Mouse (Mus musculus) liver, embryonic 15.5 days (tissue): ENCODE results near the gene Gm960. TPM values are rescaled to one million over a fixed set of nuclear protein-coding genes. Genes with fewer than 3 reads are reported as not detected.

Experiments used
- ATAC-seq: fragments of 200-750 bp; cut with Nextera tagmentation; 2 replicates; pipeline ENCODE4 v1.8.0; 2017; ENCODE audit warnings: moderate number of reproducible peaks, mild to moderate bottlenecking, moderate library complexity; ENCODE audit not compliant: insufficient read depth
- H3K27ac ChIP-seq: fragments of 300-500 bp; sonication (generic); replicated peaks from 2 replicates; pipeline ENCODE4 v1.5.1; 2015; ENCODE audit warnings: mild to moderate bottlenecking, inconsistent platforms
- H3K27me3 ChIP-seq: fragments of 300-500 bp; sonication (generic); 2 replicates; pipeline ENCODE4 v1.6.1; 2015; ENCODE audit warnings: mild to moderate bottlenecking, inconsistent platforms
- H3K36me3 ChIP-seq: fragments of 300-500 bp; sonication (generic); replicated peaks from 2 replicates; pipeline ENCODE4 v1.6.1; 2015; ENCODE audit warnings: moderate library complexity, mild to moderate bottlenecking, inconsistent platforms
- H3K4me1 ChIP-seq: fragments of 300-500 bp; sonication (generic); replicated peaks from 2 replicates; pipeline ENCODE4 v1.6.1; 2015; ENCODE audit warnings: inconsistent platforms
- H3K4me2 ChIP-seq: fragments of 300-500 bp; sonication (generic); 2 replicates; pipeline ENCODE4 v1.6.1; 2015; ENCODE audit warnings: moderate library complexity, mild to moderate bottlenecking, inconsistent platforms
- H3K4me3 ChIP-seq: fragments of 300-500 bp; sonication (generic); replicated peaks from 2 replicates; pipeline ENCODE4 v1.5.1; 2015; ENCODE audit warnings: mild to moderate bottlenecking, inconsistent platforms
- H3K9ac ChIP-seq: fragments of 300-500 bp; sonication (generic); 2 replicates; pipeline ENCODE4 v1.6.1; 2015; ENCODE audit warnings: moderate library complexity, mild to moderate bottlenecking, inconsistent platforms
- H3K9me3 ChIP-seq: fragments of 300-500 bp; sonication (generic); replicated peaks from 2 replicates; pipeline ENCODE4 v1.6.1; 2016; ENCODE audit warnings: inconsistent platforms
- WGBS: fragments of 180-500 bp; shearing (Covaris S2); methylation state at CpG from one replicate; pipeline ENCODE4 v1.1.7; 2015; ENCODE audit warnings: mixed read lengths; ENCODE audit not compliant: insufficient replicate concordance; 5-methylcytosine and 5-hydroxymethylcytosine counted together
- polyA plus RNA-seq: library from polyadenylated mRNA; unstranded; fragments of >200 nt; fragmentation: Nextera tagmentation; extraction: Ambion mirVana; gene quantifications from 2 replicates; pipeline ENCODE4 v1.2.1, GENCODE M21; 2015

The Gm960 gene
- polyA plus RNA-seq, 1 experiment from 2014 or later = 0.40 TPM

DNA sequence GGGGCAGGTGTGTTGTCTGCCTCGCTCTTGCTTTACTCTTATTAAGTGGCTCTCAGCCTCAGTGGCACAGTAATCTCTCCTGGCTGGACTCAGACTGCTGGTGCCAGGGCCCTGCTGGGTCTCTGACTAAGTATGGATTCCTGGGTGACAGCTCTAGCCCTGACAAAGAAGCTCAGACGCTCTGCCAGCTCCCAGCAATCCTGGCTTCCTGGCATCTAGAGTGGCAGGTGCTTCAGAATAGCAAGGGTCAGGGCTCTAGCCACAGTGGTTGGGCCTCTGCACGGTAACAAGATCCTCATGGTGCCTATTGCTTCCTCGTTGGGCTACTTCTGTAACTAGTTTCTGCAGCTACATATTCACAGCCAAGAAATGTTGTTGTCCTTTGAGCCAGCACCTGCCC lies 88.4 kb downstream of the Gm960 start:
- Histone ChIP-seq H3K4me1 (peaks cover 17% of the 10 kb centered on the region), H3K9ac (no peak overlapping the region), H3K27me3 (peaks cover 16% of the 10 kb centered on the region), H3K4me2 (no peak overlapping the region), H3K36me3 (peaks cover 2% of the 10 kb centered on the region; the same call in 1 of the 2 replicates), H3K27ac (no peak overlapping the region), H3K4me3 (no peak overlapping the region), H3K9me3 (no peaks in the 10 kb centered on the region)
- ATAC-seq = no peak
- 56% methylated on average over 4 of the region's 4 CpGs for WGBS

DNA sequence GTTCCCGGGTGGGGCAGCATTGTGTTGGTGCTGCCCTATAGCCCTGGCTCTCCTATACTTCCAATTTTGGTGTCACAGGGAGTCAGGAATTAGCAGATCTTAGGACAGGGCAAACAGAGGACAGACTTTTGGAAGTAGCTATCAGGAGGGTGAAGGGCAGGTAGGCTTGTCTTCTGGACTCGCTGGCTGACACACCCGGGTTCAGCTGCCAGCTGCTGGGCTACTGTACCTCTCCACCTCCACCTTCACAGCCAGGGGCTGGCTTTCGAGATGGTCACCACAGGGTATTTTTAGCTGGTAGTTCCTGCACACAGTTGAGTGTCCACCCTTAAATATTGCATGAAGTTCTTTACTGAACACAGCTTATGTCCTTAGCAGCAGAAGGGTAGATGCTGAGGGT lies 90.0 kb downstream of the Gm960 start:
- 63% methylated on average over 4 of the region's 4 CpGs for WGBS

DNA sequence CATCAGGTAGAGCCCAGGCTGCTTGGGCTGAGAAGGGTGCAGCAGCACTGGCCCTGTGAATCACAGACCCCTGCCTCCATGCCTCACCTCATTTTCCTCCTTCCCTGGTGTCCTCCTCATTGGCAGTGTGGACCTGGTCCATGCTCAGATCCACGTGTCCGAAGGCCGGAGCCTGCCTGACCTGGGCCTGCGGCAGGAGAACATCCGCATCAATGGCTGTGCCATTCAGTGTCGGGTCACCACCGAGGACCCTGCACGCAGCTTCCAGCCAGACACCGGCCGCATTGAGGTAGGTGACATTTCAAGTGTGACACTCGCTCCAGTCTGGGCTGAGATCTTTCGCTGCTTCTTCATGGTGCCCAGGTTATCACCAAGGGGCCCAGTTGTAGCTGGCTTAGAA lies 91.1 kb downstream of the Gm960 start:
- H3K4me2 ChIP-seq = no peak overlapping the region
- H3K36me3 ChIP-seq = peaks cover 12% of the 10 kb centered on the region; the same call in 1 of the 2 replicates
- no peak overlapping the region for H3K9ac ChIP-seq
- H3K4me1 ChIP-seq = peaks cover 27% of the 10 kb centered on the region
- WGBS = 88% methylated on average over 12 of the region's 12 CpGs
- no peak overlapping the region for H3K27ac ChIP-seq
- H3K27me3 ChIP-seq = no peaks in the 10 kb centered on the region
- no peak overlapping the region for H3K4me3 ChIP-seq
- no peak for ATAC-seq
- no peaks in the 10 kb centered on the region for H3K9me3 ChIP-seq

More for the DNA sequence above, 90.0 kb downstream of the Gm960 start:
- Histone ChIP-seq H3K9ac (no peak overlapping the region), H3K9me3 (no peaks in the 10 kb centered on the region), H3K4me2 (no peak overlapping the region), H3K4me3 (no peak overlapping the region), H3K27me3 (no peaks in the 10 kb centered on the region), H3K4me1 (peaks cover 22% of the 10 kb centered on the region), H3K27ac (no peak overlapping the region), H3K36me3 (peaks cover 5% of the 10 kb centered on the region; the same call in 1 of the 2 replicates)
- no peak for ATAC-seq

DNA sequence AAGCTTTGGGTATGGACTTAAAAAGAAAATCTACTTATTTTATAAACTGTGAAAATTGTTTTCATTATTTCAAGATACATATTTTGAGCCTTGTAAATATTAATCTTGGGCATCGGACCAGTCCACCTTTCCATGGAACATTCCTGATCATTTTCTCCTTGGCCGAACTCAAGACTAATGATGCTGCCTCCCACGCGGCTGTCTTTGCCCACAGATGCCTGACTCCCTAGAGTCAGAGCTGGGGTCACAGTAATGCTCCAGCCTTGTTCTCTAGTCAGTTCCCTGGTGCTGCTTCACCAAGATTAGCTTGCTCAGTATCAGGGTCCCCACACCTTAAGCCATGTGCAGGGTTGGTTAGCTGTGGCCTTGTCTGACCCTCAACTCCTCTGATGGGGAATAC lies 92.8 kb downstream of the Gm960 start:
- WGBS = 79% methylated on average over 4 of the region's 4 CpGs
- Histone ChIP-seq H3K4me2 (no peak overlapping the region), H3K4me1 (peaks cover 27% of the 10 kb centered on the region), H3K36me3 (peaks cover 16% of the 10 kb centered on the region; the same call in 1 of the 2 replicates), H3K27ac (no peak overlapping the region), H3K4me3 (no peak overlapping the region), H3K9ac (no peak overlapping the region), H3K9me3 (no peaks in the 10 kb centered on the region), H3K27me3 (no peaks in the 10 kb centered on the region)
- ATAC-seq = no peak

GRCm38 (mm10) chr19:4603801-4604723 lies 94.4 kb downstream of the Gm960 start:
- ATAC-seq = peak; percentile 32; the same call in 1 of the 2 replicates
- Histone ChIP-seq H3K27ac (no peak overlapping the region), H3K4me3 (no peak overlapping the region), H3K36me3 (peaks cover 16% of the 10 kb centered on the region; the same call in 1 of the 2 replicates), H3K9me3 (no peaks in the 10 kb centered on the region), H3K4me2 (no peak overlapping the region), H3K4me1 (peaks cover 29% of the 10 kb centered on the region), H3K9ac (no peak overlapping the region), H3K27me3 (no peaks in the 10 kb centered on the region)
- 38% methylated on average over 24 of the region's 24 CpGs for WGBS

DNA sequence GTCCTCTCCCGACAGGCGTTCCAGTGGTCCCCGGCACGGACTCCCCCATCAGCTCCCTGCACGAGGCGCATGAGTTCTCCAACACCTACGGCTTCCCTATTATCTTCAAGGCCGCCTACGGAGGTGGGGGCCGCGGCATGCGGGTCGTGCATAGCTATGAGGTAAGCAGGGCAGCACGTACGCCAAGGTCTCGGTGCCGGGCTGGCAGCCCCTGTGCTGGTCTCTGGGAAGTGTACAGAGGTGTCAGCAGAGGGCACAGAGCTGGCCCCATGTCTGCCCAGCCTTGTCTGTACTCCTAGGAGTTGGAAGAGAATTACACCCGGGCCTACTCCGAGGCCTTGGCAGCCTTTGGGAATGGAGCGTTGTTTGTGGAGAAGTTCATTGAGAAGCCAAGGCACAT lies 96.0 kb downstream of the Gm960 start:
- Histone ChIP-seq H3K27me3 (no peaks in the 10 kb centered on the region), H3K4me3 (no peak overlapping the region), H3K9me3 (no peaks in the 10 kb centered on the region), H3K27ac (no peak overlapping the region), H3K36me3 (peaks cover 16% of the 10 kb centered on the region; the same call in 1 of the 2 replicates), H3K4me1 (peaks cover 31% of the 10 kb centered on the region), H3K4me2 (no peak overlapping the region), H3K9ac (no peak overlapping the region)
- ATAC-seq = no peak
- 84% methylated on average over 20 of the region's 20 CpGs for WGBS

- Histone ChIP-seq H3K9ac (no peak overlapping the region), H3K27me3 (no peaks in the 10 kb centered on the region), H3K9me3 (no peaks in the 10 kb centered on the region), H3K36me3 (no peaks in the 10 kb centered on the region), H3K4me2 (no peak overlapping the region), H3K4me1 (peaks cover 20% of the 10 kb centered on the region), H3K4me3 (no peak overlapping the region), H3K27ac (no peak overlapping the region)
- 59% methylated on average over 2 of the region's 2 CpGs for WGBS
- no peak for ATAC-seq
Measured at GRCm38 (mm10) chr19:4596071-4596470, 102.4 kb downstream of the Gm960 start.

GRCm38 (mm10) chr19:4593792-4594522 lies 104.5 kb downstream of the Gm960 start:
- peak overlapping the region; percentile 29; the same call in 1 of the 2 replicates for H3K4me2 ChIP-seq
- H3K4me3 ChIP-seq = no peak overlapping the region; the same call in 1 of the 2 replicates
- no peaks in the 10 kb centered on the region; the same call in 1 of the 2 replicates for H3K27me3 ChIP-seq
- H3K27ac ChIP-seq = peak overlapping the region; percentile 53
- peak; percentile 85 for ATAC-seq
- WGBS = 51% methylated on average over 7 of the region's 7 CpGs
- H3K9me3 ChIP-seq = no peaks in the 10 kb centered on the region
- peaks cover 18% of the 10 kb centered on the region for H3K4me1 ChIP-seq
- no peak overlapping the region for H3K9ac ChIP-seq
- no peaks in the 10 kb centered on the region for H3K36me3 ChIP-seq

- Histone ChIP-seq H3K4me1 (peaks cover 7% of the 10 kb centered on the region), H3K36me3 (no peaks in the 10 kb centered on the region), H3K4me3 (no peak overlapping the region), H3K9me3 (no peaks in the 10 kb centered on the region), H3K27me3 (peaks cover 18% of the 10 kb centered on the region), H3K4me2 (no peak overlapping the region), H3K27ac (no peak overlapping the region), H3K9ac (no peak overlapping the region)
- ATAC-seq = no peak
- WGBS = 84% methylated on average over 3 of the region's 3 CpGs
Measured at GRCm38 (mm10) chr19:4590025-4590424, 108.4 kb downstream of the Gm960 start.

GRCm38 (mm10) chr19:4589081-4589480 lies 109.4 kb downstream of the Gm960 start:
- no peak for ATAC-seq
- no peak overlapping the region for H3K4me3 ChIP-seq
- H3K9ac ChIP-seq = no peak overlapping the region
- no peaks in the 10 kb centered on the region for H3K9me3 ChIP-seq
- H3K4me1 ChIP-seq = peaks cover 6% of the 10 kb centered on the region
- H3K4me2 ChIP-seq = no peak overlapping the region
- 51% methylated on average over 1 of the region's 1 CpGs for WGBS
- no peaks in the 10 kb centered on the region for H3K36me3 ChIP-seq
- no peak overlapping the region for H3K27ac ChIP-seq
- H3K27me3 ChIP-seq = peaks cover 18% of the 10 kb centered on the region

DNA sequence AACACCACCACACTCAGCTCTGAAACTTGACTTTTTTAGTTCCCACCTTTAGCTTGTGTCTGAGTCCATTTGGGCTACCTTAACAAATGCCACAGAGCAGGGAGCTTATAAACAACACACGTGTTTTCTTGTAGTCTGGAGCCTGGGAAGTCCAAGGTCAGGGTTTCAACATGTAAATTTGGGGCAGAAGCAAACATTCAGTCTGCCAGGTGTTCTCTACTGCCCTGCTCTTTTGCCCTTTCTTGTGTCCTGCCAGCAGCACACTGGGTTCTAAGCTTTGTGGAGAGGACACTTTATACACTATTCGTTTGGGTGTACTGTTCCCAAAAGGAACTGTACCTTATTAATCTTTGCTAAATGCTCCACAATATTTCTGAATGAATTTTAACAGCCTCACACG lies 110.0 kb downstream of the Gm960 start:
- H3K27me3 ChIP-seq = peaks cover 18% of the 10 kb centered on the region
- WGBS = 43% methylated on average over 3 of the region's 3 CpGs
- H3K4me2 ChIP-seq = no peak overlapping the region
- no peaks in the 10 kb centered on the region for H3K9me3 ChIP-seq
- no peak for ATAC-seq
- no peaks in the 10 kb centered on the region; the same call in 1 of the 2 replicates for H3K4me1 ChIP-seq
- no peak overlapping the region for H3K4me3 ChIP-seq
- no peak overlapping the region for H3K27ac ChIP-seq
- no peak overlapping the region for H3K9ac ChIP-seq
- no peaks in the 10 kb centered on the region for H3K36me3 ChIP-seq
